Mouse (Mus musculus): ENCODE measurements around the gene Slc15a3. TPM values are rescaled to one million over a fixed set of nuclear protein-coding genes. Genes with fewer than 3 reads are reported as not detected.

Slc15a3 gene
- polyA plus RNA-seq, 1 experiment from 2014 or later: 0.33 TPM

- no peak for ATAC-seq
- H3K4me3 ChIP-seq (ENCODE audit: low read length): no peak overlapping the region
- H3K9ac ChIP-seq (ENCODE audit: low read depth, low read length): no peak overlapping the region
- no peaks in the 10 kb centered on the region for H3K4me1 ChIP-seq (ENCODE audit: control insufficient read depth, insufficient read depth, low read depth, low read length)
- 76% methylated on average over 3 of the region's 3 CpGs for WGBS
- H3K27ac ChIP-seq (ENCODE audit: low read depth, low read length): no peak overlapping the region
- no peaks in the 10 kb centered on the region for H3K36me3 ChIP-seq (ENCODE audit: control insufficient read depth, insufficient read depth, low read length)
- H3K9me3 ChIP-seq (ENCODE audit: control insufficient read depth, low read length): no peaks in the 10 kb centered on the region; the same call in 1 of the 2 replicates
- H3K4me2 ChIP-seq (ENCODE audit: low read length): no peak overlapping the region
- no peaks in the 10 kb centered on the region for H3K27me3 ChIP-seq (replicated peaks; ENCODE audit: control insufficient read depth, insufficient read depth, low read length)
Measured at GRCm38 (mm10) chr19:10832030-10832429, 7.5 kb upstream of the Slc15a3 start.

GRCm38 (mm10) chr19:10833611-10834010 lies 5.9 kb upstream of the Slc15a3 start:
- Histone ChIP-seq H3K27ac (ENCODE audit: low read depth, low read length) (no peak overlapping the region), H3K27me3 (replicated peaks; ENCODE audit: control insufficient read depth, insufficient read depth, low read length) (no peaks in the 10 kb centered on the region), H3K4me3 (ENCODE audit: low read length) (no peak overlapping the region), H3K4me1 (ENCODE audit: control insufficient read depth, insufficient read depth, low read depth, low read length) (no peaks in the 10 kb centered on the region), H3K4me2 (ENCODE audit: low read length) (no peak overlapping the region), H3K9me3 (ENCODE audit: control insufficient read depth, low read length) (no peaks in the 10 kb centered on the region; the same call in 1 of the 2 replicates), H3K9ac (ENCODE audit: low read depth, low read length) (no peak overlapping the region), H3K36me3 (ENCODE audit: control insufficient read depth, insufficient read depth, low read length) (no peaks in the 10 kb centered on the region)
- WGBS: 74% methylated on average over 3 of the region's 3 CpGs
- no peak for ATAC-seq

GRCm38 (mm10) chr19:10835671-10836070 lies 3.9 kb upstream of the Slc15a3 start:
- ATAC-seq: no peak
- H3K4me3 ChIP-seq (ENCODE audit: low read length): no peak overlapping the region
- no peaks in the 10 kb centered on the region for H3K36me3 ChIP-seq (ENCODE audit: control insufficient read depth, insufficient read depth, low read length)
- H3K27me3 ChIP-seq (replicated peaks; ENCODE audit: control insufficient read depth, insufficient read depth, low read length): no peaks in the 10 kb centered on the region
- H3K9me3 ChIP-seq (ENCODE audit: control insufficient read depth, low read length): no peaks in the 10 kb centered on the region; the same call in 1 of the 2 replicates
- no peaks in the 10 kb centered on the region for H3K4me1 ChIP-seq (ENCODE audit: control insufficient read depth, insufficient read depth, low read depth, low read length)
- H3K9ac ChIP-seq (ENCODE audit: low read depth, low read length): no peak overlapping the region
- WGBS: 70% methylated on average over 3 of the region's 3 CpGs
- H3K27ac ChIP-seq (ENCODE audit: low read depth, low read length): no peak overlapping the region
- no peak overlapping the region for H3K4me2 ChIP-seq (ENCODE audit: low read length)

GRCm38 (mm10) chr19:10841721-10842626 lies 2.4 kb downstream of the Slc15a3 start:
- no peaks in the 10 kb centered on the region; the same call in 1 of the 2 replicates for H3K4me1 ChIP-seq (ENCODE audit: control insufficient read depth, insufficient read depth, low read depth, low read length)
- H3K4me3 ChIP-seq (ENCODE audit: low read length): no peak overlapping the region
- H3K4me2 ChIP-seq (ENCODE audit: low read length): no peak overlapping the region
- no peaks in the 10 kb centered on the region for H3K27me3 ChIP-seq (replicated peaks; ENCODE audit: control insufficient read depth, insufficient read depth, low read length)
- no peak for ATAC-seq
- 53% methylated on average over 16 of the region's 16 CpGs for WGBS
- H3K27ac ChIP-seq (ENCODE audit: low read depth, low read length): no peak overlapping the region
- H3K36me3 ChIP-seq (ENCODE audit: control insufficient read depth, insufficient read depth, low read length): no peaks in the 10 kb centered on the region
- no peaks in the 10 kb centered on the region for H3K9me3 ChIP-seq (ENCODE audit: control insufficient read depth, low read length)
- H3K9ac ChIP-seq (ENCODE audit: low read depth, low read length): no peak overlapping the region

GRCm38 (mm10) chr19:10842914-10843313 lies 3.4 kb downstream of the Slc15a3 start:
- Histone ChIP-seq H3K4me2 (ENCODE audit: low read length) (no peak overlapping the region; the same call in 1 of the 2 replicates), H3K9me3 (ENCODE audit: control insufficient read depth, low read length) (no peaks in the 10 kb centered on the region), H3K4me1 (ENCODE audit: control insufficient read depth, insufficient read depth, low read depth, low read length) (peaks cover 2% of the 10 kb centered on the region; the same call in 1 of the 2 replicates), H3K27ac (ENCODE audit: low read depth, low read length) (no peak overlapping the region), H3K9ac (ENCODE audit: low read depth, low read length) (no peak overlapping the region), H3K4me3 (ENCODE audit: low read length) (no peak overlapping the region), H3K27me3 (replicated peaks; ENCODE audit: control insufficient read depth, insufficient read depth, low read length) (no peaks in the 10 kb centered on the region), H3K36me3 (ENCODE audit: control insufficient read depth, insufficient read depth, low read length) (no peaks in the 10 kb centered on the region)
- 41% methylated on average over 24 of the region's 24 CpGs for WGBS
- no peak for ATAC-seq

GRCm38 (mm10) chr19:10844206-10844605 lies 4.7 kb downstream of the Slc15a3 start:
- no peak overlapping the region for H3K4me2 ChIP-seq (ENCODE audit: low read length)
- peaks cover 2% of the 10 kb centered on the region; the same call in 1 of the 2 replicates for H3K4me1 ChIP-seq (ENCODE audit: control insufficient read depth, insufficient read depth, low read depth, low read length)
- no peak overlapping the region for H3K4me3 ChIP-seq (ENCODE audit: low read length)
- no peaks in the 10 kb centered on the region for H3K27me3 ChIP-seq (replicated peaks; ENCODE audit: control insufficient read depth, insufficient read depth, low read length)
- WGBS: 90% methylated on average over 5 of the region's 5 CpGs
- H3K27ac ChIP-seq (ENCODE audit: low read depth, low read length): no peak overlapping the region
- no peak for ATAC-seq
- no peak overlapping the region for H3K9ac ChIP-seq (ENCODE audit: low read depth, low read length)
- H3K9me3 ChIP-seq (ENCODE audit: control insufficient read depth, low read length): no peaks in the 10 kb centered on the region
- no peaks in the 10 kb centered on the region for H3K36me3 ChIP-seq (ENCODE audit: control insufficient read depth, insufficient read depth, low read length)

GRCm38 (mm10) chr19:10845454-10845853 lies 5.9 kb downstream of the Slc15a3 start:
- Histone ChIP-seq H3K9ac (ENCODE audit: low read depth, low read length) (no peak overlapping the region), H3K27ac (ENCODE audit: low read depth, low read length) (no peak overlapping the region), H3K4me2 (ENCODE audit: low read length) (no peak overlapping the region), H3K36me3 (ENCODE audit: control insufficient read depth, insufficient read depth, low read length) (no peaks in the 10 kb centered on the region), H3K9me3 (ENCODE audit: control insufficient read depth, low read length) (no peaks in the 10 kb centered on the region), H3K4me1 (ENCODE audit: control insufficient read depth, insufficient read depth, low read depth, low read length) (peaks cover 2% of the 10 kb centered on the region; the same call in 1 of the 2 replicates), H3K27me3 (replicated peaks; ENCODE audit: control insufficient read depth, insufficient read depth, low read length) (no peaks in the 10 kb centered on the region), H3K4me3 (ENCODE audit: low read length) (no peak overlapping the region)
- 83% methylated on average over 3 of the region's 3 CpGs for WGBS
- no peak for ATAC-seq

- Histone ChIP-seq H3K27ac (ENCODE audit: low read depth, low read length) (no peak overlapping the region), H3K27me3 (replicated peaks; ENCODE audit: control insufficient read depth, insufficient read depth, low read length) (no peaks in the 10 kb centered on the region), H3K4me3 (ENCODE audit: low read length) (no peak overlapping the region), H3K9ac (ENCODE audit: low read depth, low read length) (no peak overlapping the region), H3K4me2 (ENCODE audit: low read length) (no peak overlapping the region), H3K4me1 (ENCODE audit: control insufficient read depth, insufficient read depth, low read depth, low read length) (peaks cover 2% of the 10 kb centered on the region; the same call in 1 of the 2 replicates), H3K9me3 (ENCODE audit: control insufficient read depth, low read length) (no peaks in the 10 kb centered on the region), H3K36me3 (ENCODE audit: control insufficient read depth, insufficient read depth, low read length) (no peaks in the 10 kb centered on the region)
- ATAC-seq: peak; percentile 69
- 40% methylated on average over 7 of the region's 7 CpGs for WGBS
Measured at GRCm38 (mm10) chr19:10846150-10846549, 6.6 kb downstream of the Slc15a3 start.

- Histone ChIP-seq H3K36me3 (ENCODE audit: control insufficient read depth, insufficient read depth, low read length) (no peaks in the 10 kb centered on the region), H3K9me3 (ENCODE audit: control insufficient read depth, low read length) (no peaks in the 10 kb centered on the region), H3K9ac (ENCODE audit: low read depth, low read length) (no peak overlapping the region), H3K27ac (ENCODE audit: low read depth, low read length) (no peak overlapping the region), H3K4me3 (ENCODE audit: low read length) (no peak overlapping the region), H3K4me1 (ENCODE audit: control insufficient read depth, insufficient read depth, low read depth, low read length) (peaks cover 2% of the 10 kb centered on the region; the same call in 1 of the 2 replicates), H3K27me3 (replicated peaks; ENCODE audit: control insufficient read depth, insufficient read depth, low read length) (no peaks in the 10 kb centered on the region), H3K4me2 (ENCODE audit: low read length) (no peak overlapping the region)
- ATAC-seq: no peak
- 32% methylated on average over 3 of the region's 3 CpGs for WGBS
Measured at GRCm38 (mm10) chr19:10847311-10848087, 8.0 kb downstream of the Slc15a3 start.

All from hindbrain, embryonic 16.5 days (tissue).